Mouse (Mus musculus) lung, postnatal 36 days (tissue): ENCODE results near the gene Tbpl1.

Experiments used
- DNase-seq: peaks from one replicate; pipeline ENCODE4 v3.0.0; 2022; ENCODE audit warnings: mixed read lengths

The Tbpl1 gene

DNA sequence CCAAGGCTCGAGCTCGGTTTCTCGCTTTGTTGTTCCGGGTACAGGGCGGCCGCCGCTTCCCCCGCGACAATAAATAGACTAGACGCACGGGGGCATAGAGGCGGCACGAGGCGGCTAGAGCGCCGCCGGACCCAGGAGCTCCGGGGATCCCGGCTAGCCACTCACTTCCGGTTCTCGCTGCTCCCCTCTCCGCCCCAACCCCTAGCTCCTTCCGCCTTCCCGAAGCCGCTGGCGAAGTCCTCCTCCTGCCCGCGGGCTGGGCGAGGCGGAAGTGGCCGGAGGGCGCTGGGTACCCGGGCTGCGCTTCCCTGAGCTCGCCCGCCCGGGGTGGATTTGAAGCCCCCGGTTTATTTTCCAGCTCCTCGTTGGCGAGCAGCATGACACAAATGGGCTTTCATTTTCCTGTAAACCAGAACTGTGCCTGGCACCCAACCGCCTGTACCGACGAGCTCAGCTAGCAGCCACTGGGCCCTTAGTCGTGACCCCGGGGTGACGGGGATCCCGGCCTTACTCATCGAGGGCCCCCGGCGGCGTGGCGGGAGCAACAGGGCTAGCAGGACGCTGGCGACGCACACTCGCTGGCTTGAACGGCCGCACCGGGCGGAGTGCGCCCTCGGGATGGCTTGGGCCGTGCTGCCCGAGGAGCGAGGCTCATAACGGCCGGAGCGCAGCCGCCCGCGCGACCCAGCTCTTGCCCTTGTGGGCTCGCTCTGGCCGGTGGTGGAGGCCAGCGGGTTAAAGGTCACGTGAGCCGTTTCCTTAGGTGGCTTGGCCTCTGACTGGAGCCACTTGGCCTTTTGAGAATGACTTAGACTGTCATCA is at the start of gene Tbpl1:
TSS of gene Tbpl1 (minus strand) at position 667 of the 822 bp plus-strand sequence.
- peak; percentile 97 for DNase-seq

DNA sequence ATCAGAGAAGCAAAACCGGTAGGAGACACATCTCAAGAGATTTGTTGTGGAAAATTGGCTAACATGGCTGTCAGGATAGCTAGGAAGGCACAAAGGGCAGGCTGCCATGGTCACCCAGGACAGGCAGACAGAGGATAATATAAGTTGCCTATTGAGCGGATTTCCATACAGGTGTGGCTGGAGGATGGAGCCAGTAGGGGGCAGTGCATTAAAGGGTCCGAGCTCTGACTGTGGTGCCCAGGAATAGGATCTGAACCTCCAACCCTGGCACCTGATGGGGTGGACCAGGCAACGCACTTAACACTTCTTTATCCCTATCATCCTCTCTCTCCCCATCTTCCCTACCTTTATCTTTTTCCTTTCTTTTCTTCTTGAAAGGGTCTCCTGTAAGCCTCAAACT is 49.7 kb upstream of the Tbpl1 start:
- peak; percentile 38 for DNase-seq

DNA sequence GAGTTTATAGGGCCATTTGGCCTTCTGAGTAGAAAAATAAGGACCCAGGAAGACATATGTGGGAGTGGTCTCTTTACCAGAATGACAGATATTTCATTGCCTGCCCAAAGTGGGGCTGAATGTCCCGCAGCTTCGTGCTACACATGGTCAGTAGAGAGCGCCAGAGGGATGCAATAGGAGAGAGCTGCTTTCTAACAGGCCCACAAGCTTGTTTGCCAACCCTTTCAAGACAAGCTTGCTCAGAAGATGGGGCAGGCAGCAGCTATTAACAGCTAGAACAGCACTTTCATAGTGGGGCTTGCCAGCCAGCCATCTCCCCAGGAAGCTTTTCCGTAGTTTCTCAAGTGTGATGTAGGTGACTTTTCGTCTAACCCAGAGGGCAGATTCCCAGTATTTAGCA is 46.2 kb upstream of the Tbpl1 start:
- DNase-seq: peak; percentile 55

DNA sequence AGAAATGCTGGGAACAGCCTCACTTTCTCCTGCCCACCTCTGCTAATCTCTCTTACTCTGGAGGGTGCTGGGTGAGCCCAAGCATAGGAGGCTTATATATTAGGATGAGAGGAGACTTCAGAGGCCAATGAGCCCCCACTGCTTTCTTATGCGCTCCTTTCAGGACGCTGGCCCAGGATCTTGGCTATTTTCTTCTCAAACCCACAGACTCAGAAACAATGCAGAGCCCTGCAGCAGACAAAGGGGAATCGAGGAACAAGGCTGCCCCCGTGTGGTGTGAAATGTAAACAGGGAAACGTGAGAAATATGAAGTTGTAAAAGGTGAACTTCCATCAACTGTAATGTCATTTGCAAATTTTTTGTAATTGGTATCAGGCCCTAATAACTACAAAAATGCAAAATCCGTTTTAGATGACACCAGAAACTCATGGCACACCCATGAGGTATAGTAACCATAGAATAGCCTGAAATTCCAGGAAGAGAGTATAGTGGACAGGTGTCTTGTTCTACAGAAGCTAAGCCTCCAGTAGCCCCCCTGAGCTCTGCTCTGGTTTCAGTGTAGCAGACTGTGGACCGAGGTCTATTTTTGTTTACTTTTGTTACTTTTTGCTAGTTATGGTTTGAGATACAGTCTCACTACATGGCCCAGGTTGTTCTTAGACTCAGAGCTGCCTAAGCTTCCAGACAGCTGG is 44.4 kb upstream of the Tbpl1 start:
- peak; percentile 50 for DNase-seq

DNA sequence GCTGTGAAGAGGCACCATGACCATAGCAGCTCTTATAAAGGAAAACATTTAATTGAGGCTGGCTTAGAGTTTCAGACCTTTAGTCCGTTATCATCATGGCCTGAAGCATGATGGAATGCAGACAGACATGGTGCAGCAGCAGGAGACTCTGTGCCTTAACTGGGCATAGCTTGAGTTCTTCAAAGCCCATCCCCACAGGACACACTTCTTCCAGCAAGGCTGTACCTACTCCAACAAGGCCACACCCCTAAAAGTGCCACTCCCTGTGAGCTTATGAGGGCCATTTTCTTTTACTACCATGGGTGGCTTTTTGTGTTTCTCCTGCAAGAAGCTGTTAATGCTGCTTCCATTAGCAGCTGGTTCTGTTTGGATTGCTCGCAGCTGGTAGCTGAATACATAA is 43.7 kb upstream of the Tbpl1 start:
- no peak for DNase-seq

DNA sequence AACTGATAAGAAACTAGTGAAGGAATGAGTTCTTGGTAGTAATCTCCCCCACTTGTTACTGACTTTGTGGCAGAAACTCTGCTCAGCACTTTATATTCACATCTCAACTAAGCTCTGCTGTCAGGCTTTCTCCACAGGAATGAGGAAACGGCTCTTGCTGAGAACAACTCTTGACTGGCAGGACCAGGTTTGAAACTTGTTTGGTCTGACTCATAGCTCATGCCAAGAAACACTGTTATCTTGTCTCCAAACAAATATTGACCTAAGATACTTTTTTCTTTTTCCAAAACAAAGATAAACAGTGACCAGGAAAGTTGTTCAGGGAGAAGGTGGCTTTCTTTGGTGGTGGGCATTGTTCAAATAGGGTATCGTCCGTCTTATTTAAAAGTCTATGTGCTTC is 42.9 kb upstream of the Tbpl1 start:
- peak; percentile 24 for DNase-seq

DNA sequence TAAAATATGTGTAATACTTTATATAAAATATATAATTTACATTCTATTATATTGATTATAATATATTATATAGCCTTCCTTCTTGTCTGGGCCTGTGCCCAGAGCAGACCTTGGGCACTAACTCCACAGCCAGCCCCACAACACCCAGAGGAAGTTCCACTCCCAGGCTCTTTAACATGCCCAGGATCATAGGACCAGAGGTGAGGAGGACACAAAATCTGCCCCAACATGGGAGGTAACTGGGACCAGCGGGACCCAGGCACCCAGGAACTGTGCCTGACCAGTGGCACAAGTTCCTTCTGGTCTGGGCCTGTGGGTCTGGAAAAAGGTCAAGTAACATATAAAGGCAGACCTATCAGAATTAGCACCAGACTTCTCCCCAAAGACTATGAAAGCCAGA is 22.5 kb upstream of the Tbpl1 start:
- DNase-seq: no peak

DNA sequence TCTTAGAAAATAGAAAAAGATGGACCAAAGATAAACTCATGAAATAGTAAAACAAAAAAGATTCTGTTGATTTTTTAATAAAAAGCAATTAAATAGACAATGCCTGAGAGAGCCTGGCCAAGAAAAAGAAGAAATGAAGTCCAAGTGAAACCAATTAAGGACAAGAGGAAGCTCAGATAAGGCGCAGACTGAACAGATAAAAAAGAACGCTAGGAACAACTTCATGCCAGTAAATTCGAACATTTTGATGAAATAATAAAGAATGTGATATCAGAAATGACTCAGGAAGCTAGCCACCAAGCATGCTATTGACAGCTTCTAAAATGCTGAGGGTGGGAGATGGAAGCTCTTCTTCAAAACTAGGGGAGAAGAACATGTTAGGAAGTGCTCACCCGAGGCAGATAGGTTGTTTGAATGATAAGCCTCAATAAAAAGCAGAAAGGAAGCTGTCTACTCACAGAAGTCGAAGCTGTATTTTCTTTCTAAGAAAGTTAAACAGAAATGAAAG is 19.5 kb upstream of the Tbpl1 start:
- DNase-seq: no peak

DNA sequence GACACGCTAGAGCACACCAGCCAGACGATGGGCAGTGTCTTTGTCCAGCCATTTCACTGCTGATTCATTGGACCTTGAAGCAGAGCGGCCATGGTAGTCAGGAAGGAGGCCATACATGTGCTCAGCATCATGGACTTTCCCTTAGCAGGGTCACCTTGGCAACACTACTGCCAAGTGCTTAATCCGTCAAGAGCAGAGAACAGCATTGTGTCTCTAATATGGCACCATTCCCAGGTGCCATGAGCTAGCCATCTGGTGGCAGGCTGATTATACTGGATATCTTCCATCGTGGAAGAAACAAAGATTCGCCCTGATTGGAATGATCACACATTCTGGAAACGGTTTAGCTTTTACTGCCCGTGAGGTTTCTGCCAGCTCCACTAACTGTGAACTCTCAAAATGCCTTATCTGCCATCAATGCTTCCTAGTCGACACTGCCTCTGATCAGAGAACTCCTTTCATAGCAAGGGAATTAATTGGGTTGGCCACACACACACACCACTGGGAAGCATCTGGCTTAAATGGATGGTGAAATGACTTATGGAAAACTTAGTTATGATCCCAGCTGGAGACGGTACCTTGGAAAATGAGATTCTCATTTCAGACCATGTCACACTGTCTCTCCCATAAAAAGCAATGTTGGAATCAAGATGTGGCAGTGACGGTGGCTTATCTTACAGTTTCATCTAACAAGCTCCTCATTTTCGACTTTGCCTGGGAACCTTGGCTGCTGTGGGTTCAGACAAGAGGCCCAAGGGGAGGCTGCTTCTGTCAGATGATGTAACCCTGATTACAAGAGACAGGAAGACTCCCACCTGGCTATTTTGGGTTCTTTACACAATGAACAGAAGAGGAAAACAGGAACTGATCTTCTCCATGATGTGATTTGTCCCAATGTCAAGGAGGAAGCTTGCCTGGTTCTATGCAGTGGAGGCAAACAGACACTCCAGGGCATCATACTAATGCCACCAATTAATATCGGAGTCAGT is 14.9 kb upstream of the Tbpl1 start:
- peak; percentile 45 for DNase-seq

DNA sequence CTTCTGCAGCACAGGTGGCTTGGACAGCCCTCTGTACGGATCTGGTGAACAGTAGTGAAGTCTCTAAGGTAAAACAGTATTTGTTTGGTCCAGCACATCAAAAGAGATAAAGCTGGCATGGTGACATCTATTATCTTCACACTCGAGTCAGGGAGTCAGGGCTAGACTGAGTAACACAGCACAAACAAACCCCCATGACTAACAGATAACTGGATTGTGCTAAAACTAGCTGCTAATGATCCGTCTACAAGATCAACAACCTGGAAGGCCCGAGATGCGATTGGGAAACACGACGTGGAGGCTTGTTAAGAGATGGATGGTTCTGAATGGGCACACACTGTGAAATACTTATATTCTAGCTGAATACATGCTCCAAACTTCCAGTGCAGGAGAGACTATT is 14.2 kb upstream of the Tbpl1 start:
- no peak for DNase-seq

DNA sequence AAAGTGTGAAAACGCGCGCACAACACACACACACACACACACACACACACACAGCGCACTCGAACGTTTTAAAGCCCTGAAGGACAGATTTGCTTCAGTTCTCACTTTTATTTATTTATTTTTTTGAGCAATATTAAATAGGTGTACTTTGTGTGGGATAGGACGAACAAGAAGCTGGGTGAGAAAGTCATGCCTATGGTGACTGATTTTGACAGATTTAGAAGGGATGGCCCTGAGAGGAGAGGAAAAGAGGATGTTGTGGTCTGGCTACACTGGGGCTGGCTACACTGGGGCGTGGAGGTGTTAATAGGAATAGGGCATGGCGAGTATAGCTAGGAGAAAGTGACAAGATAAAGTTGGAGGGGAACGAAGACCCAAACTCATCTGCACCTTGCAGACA is 443 bp upstream of the Tbpl1 start:
- DNase-seq: peak; percentile 41

DNA sequence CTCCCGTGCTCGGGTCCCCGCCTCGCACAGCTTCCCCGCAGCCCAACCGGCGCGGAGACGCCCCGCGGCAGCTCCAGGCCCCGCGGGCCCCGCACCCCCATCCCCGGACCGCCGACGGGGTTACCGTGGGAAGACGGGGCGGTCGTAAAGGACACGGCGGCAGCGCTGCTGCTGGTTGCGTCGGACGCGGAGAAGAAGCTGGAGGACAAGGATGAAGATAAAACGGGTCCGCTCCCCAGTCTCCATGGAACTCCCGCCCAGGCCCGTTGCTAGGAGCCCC is 806 bp downstream of the Tbpl1 start:
- DNase-seq: no peak

DNA sequence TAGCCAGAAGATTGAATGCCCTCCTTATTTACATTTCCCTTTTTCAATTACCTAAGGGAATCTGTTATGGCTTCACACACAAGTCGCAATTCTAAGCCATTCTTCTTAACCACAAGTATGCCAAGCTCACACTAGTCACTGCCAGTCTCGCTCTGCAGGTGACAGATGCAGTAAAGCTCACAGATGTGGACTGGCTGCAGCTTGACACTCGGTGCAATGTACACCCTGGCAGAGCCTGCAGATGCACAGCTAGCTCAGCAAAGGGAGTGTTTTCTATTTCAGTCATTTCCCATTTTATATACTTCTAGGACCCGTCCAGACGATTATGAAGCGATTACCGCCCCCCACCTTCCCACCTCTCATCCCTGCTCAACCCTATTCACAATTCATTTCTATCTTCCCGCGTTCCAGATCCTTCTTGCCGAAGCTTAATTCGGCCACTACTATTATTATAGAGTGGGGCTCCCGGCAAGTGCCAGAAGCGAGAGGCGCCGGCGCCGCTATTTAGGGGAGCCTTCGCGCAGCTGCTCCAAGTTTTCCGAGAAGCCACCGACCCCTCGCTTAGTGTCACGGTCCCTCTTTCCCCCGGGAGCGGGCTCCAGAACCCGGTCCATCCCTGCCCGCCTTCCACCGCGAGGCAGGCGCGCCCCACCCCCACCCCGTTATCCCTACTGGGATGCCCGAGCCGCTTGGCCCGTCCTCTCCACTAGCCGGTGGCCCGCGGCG is 1.3 kb downstream of the Tbpl1 start:
- peak; percentile 12 for DNase-seq

DNA sequence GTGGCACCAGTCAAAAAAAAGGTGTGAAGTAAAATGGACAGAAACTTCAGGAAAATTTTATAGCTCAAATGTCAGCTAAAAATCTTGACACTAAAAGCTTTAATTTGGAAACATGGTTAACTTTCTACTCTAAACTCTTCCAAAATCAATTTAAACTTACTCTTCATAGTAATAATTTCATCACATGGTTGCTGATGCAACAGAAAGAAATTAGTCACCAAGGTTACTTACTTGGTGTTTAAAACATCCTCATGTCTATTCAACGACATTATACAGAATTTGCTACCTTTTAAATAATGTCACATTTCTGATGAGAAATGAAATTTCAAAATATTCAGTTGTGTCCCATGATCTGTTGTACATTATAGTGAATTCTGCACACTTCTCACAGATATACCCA is 3.5 kb downstream of the Tbpl1 start:
- DNase-seq: no peak

DNA sequence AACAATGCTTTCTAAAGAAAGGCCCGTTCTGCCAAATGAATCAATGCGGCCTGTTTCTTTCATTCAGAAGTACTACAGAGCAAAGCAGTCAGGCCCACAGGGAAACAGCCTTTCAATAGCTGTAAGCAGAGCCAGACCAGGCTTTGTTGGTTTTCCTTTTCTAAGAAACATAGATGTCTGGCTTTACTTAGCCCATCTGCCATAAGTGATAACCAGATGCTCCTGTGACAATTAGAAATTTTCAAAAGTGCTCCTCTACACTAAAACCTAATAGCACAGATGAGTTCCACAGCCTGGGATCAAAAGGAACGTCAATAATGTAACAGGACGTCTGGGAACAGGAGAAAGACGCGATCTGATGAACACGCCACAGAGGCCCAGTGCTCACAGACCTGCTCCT is 5.4 kb downstream of the Tbpl1 start:
- no peak for DNase-seq

DNA sequence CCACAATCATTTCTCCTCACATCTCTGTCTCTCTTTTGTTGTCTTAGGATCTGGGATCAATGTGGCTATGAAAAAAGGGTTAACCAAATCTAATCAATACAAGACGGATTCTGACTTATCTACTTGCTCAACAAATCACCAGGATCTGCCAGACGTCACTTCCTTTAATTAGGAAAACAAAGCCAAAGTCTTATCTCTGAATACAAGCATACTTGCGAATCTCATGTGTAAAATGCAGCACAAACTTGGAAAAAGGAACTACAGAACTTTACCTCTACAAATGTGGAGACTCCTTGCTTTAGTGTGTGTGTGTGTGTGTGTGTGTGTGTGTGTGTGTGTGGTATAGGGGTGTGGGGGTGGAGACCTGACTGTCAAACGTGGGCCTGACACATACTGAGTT is 6.6 kb downstream of the Tbpl1 start:
- no peak for DNase-seq

DNA sequence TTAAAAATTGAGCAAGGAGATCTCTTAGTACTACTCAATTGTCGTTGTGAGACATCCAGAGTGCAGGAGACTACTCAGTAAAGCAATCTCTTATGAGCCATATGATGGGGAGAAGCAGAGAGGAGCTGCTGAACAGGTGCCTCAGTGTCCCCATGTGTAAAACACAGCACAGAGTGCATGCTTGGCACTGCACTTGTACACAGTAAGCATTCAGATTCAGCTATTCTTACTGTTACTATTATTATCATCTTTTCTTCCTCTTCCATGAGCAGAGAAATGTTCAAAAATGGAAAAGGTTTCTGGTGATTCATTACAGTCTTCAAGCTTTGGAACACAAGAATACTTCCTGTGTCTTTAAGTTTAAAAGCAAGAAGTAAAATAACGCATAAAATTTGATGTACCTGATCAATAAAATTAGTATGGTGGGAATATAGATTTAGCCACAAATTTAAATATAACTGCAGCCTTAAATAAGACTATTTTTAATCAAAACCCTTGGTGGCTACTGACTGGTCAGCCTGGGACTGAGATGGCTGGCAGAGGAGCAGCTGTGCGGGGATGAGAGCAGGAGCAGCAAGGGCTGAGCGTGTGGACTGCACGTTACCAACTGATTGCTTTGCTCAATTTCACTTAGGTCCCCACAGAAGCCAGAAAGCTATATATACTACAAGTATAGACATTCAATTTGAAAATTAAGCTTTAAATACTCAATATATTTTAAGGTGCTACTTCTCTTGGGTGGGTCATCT is 10.8 kb downstream of the Tbpl1 start:
- DNase-seq: no peak

DNA sequence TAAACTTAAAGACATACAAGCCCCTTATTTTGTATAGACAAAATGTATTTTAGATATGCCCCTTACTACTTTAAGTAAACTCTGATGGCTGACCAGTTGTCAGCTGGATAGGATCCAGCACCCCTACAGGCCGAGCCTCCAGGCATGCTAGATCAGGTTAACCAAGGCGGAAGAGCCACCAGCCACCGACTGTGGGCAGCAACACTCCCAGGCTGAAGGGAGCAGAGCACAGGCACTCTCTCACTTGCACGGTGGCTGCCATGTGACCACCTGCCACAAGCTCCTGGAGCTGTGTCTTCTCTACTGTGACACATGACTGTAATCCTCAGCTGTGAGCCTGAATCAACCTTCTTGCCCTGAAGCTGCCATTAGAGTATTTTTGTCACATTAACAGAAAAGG is 13.3 kb downstream of the Tbpl1 start:
- DNase-seq: no peak

DNA sequence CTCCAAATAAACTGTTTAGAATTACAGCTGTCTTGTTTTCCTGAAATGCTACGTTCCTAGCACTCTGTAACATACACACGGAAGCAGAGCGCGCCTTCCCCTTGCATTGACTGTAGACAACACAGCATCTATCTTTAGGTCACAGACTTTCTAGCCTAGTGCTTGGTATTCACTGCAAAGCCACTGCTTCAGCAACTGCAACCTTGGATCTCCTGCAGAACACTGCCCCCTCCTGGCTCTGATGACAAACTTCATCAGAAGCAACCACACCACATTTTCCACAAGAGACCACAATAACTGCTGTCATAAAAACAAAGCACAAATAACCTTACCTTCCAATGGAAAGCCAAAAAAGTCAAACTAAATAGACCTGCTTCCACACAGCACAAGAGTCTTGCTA is 17.2 kb downstream of the Tbpl1 start:
- peak; percentile 67 for DNase-seq

DNA sequence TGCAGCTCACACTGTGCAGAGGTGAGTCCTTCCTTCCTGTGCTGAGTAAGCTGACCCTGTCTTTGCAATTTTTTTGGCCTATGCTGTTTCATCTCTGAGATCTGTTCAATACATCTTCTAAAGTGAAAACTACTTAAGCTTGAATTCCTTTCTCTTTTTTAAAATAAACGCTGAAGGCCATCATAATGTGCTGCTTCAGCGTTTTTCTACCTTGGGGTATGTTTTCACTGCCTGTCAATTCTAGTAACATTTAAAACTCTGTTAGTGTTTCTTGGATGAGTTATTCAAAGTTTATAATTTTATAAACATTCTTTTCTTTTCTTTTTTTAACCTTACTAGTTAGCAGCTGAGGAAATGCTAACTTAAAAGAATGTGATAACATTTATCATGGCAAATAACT is 18.8 kb downstream of the Tbpl1 start:
- DNase-seq: no peak

DNA sequence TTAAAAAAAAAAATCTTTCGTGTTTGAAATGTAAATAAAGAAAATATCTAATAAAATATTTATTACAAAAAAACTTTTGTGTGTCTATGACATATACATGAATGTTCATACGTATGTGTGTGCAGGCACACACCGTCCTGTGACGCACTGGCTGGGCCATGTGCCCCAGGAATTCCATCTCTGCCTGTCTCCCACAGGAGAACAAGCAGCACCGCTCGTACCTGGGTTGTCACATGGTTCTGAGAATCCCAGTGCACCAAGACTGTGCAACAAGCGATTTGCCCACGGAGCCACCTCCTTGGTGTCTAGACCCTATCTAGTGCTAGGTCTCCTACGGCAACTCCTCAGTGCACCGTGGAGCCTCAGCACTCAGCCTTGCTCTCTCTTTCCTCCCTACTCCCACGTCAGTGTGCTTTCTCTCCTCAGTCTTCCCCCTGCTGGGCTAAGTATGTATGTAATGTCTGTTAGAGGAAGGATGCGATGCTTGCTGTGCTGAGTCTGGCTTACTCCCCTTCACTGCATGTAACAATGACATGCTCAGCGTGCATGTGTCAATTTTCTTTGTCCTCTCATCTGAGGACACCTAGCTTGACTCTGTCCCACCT is 21.5 kb downstream of the Tbpl1 start:
- no peak for DNase-seq
